Mouse (Mus musculus): ENCODE measurements around the gene Cdk7.
"Not testable (repeated sequence)": the region's sequence is repeated elsewhere in the genome, so short reads cannot be mapped to it uniquely, and the experiment has no call there.

The Cdk7 gene

GRCm38 (mm10) chr13:100730861-100731176 is at the start of gene Cdk7:
Gene Cdk7 (minus strand): TSS chr13:100730939.
- peak; percentile 94 for DNase-seq

DNA sequence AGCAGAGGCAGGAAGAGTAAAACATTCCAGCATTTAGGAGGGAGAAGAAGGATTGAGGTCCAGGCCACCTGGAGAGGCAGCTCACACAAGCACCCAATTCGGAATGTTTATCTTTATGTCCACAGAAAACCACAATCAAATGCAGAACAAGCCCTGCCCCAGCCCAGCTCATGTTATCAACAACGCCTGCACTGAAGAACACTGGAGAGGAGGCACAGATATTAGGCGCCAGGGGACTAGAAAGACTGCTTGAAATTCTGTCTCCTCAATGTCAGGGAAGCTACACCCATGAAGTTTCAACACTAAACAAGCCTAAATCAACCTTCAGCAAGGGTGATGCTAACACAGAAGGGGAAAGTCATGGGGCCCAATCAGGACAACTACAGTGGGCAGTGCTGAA is 46.8 kb upstream of the Cdk7 start:
- no peak for DNase-seq

DNA sequence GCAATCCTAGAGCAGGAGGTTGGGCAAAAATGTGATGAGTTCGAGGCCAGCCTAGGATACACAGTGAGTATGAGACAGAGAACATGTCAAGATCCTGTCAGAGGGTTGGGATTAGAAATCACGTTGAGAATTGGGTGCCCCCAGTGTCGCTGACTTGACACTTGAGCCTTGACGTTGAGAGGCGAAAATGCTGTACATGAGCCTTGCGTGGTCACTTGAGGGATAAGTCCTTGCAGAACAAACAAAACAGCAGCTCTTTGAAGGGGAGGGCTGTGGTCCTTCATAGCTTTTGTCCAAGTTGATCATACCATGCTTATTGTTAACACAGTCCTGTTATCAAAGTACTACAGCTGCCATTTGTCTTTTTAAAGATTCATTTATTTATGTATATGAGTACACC is 46.0 kb upstream of the Cdk7 start:
- no peak for DNase-seq

GRCm38 (mm10) chr13:100776056-100776419 is 45.3 kb upstream of the Cdk7 start:
- DNase-seq, result no peak

GRCm38 (mm10) chr13:100775252-100776055 is 44.7 kb upstream of the Cdk7 start, which contains the start of gene Cenph:
Gene Cenph (minus strand): TSS chr13:100775899.
- DNase-seq, result peak; percentile 79 to 81

GRCm38 (mm10) chr13:100774704-100775103 is 44.0 kb upstream of the Cdk7 start:
- DNase-seq, result no peak

DNA sequence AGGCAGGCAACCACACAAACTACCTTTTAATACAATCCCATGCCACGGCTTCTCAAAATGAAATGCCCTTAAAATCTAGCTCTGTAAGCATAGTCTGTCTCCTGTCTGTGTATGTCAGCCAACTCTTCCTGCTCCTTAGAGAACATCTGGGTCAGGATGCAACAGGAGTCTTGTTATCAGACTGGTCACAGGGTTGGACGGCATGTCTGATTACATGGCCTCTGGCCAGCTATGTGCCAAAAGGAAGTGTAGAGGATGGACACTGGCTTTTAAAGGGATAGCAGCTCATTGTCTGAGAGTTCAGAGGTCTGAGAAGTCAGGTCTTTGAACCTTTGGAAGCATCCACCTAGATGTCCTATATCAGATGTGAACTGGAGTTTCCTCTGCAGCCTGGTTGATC is 24.6 kb upstream of the Cdk7 start:
- no peak for DNase-seq

DNA sequence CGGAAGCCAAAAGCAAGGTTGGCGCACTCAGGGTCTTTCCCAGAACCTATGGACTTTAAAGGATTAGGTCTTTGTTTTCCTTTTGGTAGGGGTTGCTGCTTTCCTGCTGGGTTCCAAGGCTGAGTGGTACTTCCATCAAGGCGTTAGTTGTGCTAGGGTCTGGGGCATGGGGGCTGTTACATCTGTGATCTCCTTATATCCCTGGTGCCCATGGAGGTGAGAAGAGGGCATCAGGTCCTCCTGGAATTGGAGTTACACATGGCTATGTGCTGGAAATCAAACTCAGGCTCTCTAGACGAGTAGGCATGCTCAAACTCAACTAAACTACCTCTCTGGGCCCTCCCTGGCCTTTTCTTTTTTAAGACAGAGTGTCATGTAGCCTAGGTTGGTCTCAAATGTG is 23.4 kb upstream of the Cdk7 start:
- DNase-seq, result no peak

GRCm38 (mm10) chr13:100753011-100753410 is 22.3 kb upstream of the Cdk7 start:
- DNase-seq, result no peak

- DNase-seq, result no peak
Measured at GRCm38 (mm10) chr13:100752529-100752928, 21.8 kb upstream of the Cdk7 start.

- no peak for DNase-seq
Measured at GRCm38 (mm10) chr13:100751402-100751801, 20.7 kb upstream of the Cdk7 start.

DNA sequence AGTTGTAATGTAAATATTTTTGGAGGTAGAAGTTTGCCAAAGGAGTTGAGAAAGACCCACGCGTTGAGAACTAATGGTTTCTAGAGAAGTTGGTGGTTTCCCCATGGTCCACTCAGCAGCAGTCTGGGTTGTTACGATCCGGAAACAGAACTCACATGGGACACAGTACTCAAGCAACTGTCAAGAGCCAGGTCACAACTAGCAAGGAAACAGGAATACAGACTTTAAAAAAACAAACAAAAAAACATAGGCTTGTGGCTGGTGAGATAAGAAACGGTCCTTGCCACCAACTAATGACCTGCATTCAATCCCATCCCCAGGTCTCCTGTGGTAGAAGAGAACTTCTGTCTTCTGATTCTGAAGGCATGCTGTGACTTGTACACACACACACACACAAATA is 20.1 kb upstream of the Cdk7 start:
- DNase-seq, result no peak

DNA sequence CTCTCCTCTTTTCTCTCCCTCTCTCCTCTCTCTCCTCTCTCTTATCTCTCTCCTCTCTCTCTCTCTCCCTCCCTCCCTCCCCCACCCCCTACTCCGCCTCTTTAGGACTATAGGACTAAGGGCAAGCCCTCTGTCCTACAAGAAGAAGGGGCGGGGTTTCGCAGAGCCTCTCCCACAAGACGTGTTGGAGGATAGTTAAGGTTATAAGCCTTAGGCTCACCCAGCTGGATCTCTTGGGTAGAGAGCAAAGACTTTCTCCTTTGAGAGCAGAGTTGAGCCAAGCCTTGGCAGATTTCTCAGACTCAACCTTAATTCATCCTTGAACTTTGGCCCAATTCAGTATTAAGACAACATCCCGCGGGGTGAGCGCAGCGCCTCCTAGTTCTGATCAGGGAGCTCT is 17.9 kb upstream of the Cdk7 start:
- DNase-seq, result no peak

- no peak for DNase-seq
Measured at GRCm38 (mm10) chr13:100746090-100746489, 15.4 kb upstream of the Cdk7 start.

GRCm38 (mm10) chr13:100744036-100744744 is 13.5 kb upstream of the Cdk7 start, which contains the start of gene Mrps36:
Gene Mrps36 (minus strand): TSS chr13:100744659.
- peak; percentile 94 to 96 for DNase-seq

- no peak for DNase-seq
Measured at GRCm38 (mm10) chr13:100743346-100744035, 12.8 kb upstream of the Cdk7 start.

- peak in 1 of 2 experiments; percentile 16 for DNase-seq
Measured at GRCm38 (mm10) chr13:100742831-100743230, 12.1 kb upstream of the Cdk7 start.

DNA sequence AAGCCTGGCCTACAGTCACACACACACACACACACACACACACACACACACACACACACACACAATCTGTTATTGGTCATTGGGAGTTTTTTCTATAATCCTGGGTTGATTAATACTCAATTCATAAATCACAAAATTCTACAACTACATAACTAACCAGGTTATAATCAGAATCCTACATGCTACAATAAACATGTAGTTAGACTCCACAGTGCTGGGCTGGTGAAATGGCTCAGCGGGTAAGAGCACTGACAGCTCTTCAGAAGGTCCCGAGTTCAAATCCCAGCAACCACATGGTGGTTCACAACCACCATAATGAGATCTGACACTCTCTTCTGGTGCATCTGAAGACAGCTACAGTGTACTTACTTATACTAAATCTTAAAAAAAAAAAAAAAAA is 2.0 kb upstream of the Cdk7 start:
- DNase-seq, result no peak

- not testable (repeated sequence) for DNase-seq
Measured at GRCm38 (mm10) chr13:100731462-100732046, 815 bp upstream of the Cdk7 start.

DNA sequence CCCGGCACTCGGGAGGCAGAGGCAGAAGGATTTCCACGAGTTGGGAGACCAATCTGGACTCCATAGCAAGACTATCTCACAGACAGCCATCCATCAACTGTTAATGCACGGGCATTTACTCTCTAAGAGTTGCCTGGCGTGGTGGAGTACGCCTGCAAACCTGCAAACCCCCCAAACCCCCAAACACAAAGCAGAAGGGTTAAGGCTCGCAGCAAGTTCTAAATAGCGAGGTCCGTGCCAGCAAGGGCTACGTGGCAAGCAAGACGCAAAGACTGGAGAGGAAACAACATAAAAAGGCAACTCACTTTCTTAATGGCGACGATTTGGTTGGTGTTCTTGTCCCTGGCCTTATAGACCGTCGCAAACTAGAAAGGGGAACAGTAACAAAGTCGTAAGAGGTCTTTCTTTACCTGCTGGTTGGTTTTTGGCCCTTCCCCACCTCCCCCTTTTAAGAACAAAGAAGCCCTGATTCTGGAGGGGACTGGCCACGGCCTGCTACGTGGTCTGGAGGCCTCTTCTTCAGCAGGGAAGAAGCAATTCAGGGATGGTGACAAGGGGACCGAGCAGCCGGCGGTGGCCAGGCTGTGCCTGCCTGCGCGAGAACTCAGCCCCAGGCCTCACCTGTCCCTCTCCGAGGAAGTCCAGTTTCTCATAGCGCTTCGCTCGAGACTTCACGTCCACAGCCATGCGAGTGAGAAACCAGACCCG is 432 bp downstream of the Cdk7 start:
- DNase-seq, result peak; percentile 19 to 20

DNA sequence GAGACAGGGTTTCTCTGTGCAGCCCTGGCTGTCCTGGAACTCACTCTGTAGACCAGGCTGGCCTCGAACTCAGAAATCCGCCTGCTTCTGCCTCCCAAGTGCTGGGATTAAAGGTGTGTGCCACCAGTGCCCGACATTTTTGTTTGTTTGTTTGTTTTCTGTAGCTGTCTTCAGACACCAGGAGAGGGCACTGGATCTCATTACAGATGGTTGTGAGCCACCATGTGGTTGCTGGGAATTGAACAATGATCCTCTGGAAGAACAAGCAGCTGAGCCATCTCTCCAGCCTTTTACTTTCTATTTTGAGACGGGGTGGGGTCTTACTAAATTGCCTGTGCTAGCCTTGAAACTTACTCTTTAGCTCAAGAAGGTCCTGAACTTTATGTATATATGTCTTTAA is 2.2 kb downstream of the Cdk7 start:
- not testable (repeated sequence) for DNase-seq

DNA sequence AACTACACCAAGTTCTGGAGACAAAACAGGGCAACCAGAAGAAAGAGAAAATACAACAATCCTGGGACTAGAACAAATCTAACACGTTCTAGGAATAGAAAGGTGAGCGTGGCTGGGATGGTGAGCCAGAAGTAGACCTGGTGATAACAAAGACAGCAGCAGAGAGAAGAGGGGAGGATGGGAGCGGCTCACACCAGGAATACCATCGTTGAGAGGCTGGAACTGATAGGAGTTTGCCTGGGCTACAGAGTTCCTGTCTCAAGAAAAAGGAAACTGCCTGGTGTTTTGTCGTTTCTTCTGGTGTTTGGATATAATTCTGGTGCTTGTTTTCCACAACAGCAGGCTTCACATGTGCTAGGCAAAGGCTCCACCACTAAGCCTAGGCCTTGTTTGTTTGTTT is 2.7 kb downstream of the Cdk7 start:
- no peak for DNase-seq

DNA sequence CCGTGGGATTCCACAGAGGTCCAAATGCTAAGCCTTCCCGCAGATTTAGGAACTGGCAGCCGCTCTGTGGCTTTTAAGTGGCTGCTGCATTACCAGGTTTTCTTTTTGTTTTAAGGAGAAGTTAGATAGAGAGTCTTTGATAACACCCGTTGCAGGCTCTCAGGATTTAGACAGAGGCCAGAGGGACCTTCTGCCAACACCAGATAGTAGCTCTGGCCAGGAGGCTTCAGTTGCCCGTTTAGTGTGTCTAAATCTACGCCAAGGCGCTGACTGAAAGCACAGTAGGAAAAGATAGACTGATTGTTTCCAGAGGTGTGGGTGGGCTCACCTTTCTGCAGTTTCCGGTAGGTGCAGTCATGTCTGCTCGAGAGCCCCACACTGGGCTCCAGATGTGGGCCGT is 5.5 kb downstream of the Cdk7 start:
- DNase-seq, result no peak
